Mouse (Mus musculus): ENCODE results near the gene Hist2h2aa2. TPM values are rescaled to one million over a fixed set of nuclear protein-coding genes. Genes with fewer than 3 reads are reported as not detected.

The Hist2h2aa2 gene
- polyA plus RNA-seq, 1 experiment from 2014 or later, result 13.1 TPM

DNA sequence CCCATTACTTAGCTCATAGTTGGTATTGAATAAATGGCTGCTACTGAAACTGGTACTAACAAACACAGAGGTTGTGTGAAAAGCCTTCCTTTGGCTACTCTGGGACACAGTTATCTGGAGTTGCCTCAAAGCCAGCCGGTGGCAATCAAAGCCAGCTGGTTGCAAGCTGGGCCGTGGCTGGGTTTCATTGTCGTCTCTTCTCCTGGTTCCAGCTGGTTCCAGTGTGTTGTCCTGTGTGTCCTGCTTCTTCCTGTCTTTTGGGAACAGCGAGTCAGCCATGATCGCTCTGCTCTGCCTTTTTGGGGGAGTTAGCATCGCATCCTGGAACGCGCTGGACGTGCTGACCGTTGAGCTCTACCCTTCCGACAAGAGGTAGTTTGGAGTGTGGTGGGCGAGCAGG lies 47.1 kb downstream of the Hist2h2aa2 start:
- no peak for DNase-seq (ENCODE audit: low read depth, low spot score)
- CTCF ChIA-PET, result interaction anchor here (0.9 to 1.9 kb wide), 5 partner anchors 14 to 123 kb away, joined by 3 to 6 read pairs (median 4); no protein-coding TSS in a partner anchor
- in situ Hi-C loops (cut with MboI; ENCODE audit: low pct_unique_long_range_greater_than_20kb), result no loop called here

More for the DNA sequence above, 47.1 kb downstream of the Hist2h2aa2 start:
- TF ChIP-seq CTCF (IDR thresholded peaks at IDR 0.05), result no peak
- POLR2A ChIA-PET, result interaction anchor here (1.3 to 2.1 kb wide), 2 partner anchors 11 to 32 kb away, joined by 4 to 7 read pairs; partner anchors contain the start of gene Mtmr11
- no peak for ATAC-seq
- no peaks in the 10 kb centered on the region for H3K27me3 ChIP-seq

Other genes with a start within 250 kb of the Hist2h2aa2 start
- 118 TPM for gene Plekho1, start 244.3 kb downstream of the Hist2h2aa2 start, polyA plus RNA-seq (2021)
- gene Vps45, start 181.8 kb downstream of the Hist2h2aa2 start, polyA plus RNA-seq (2021), result 36.2 TPM
- gene Otud7b, start 135.7 kb downstream of the Hist2h2aa2 start, polyA plus RNA-seq (2021), result 45.3 TPM
- gene Mtmr11, start 78.3 kb downstream of the Hist2h2aa2 start, polyA plus RNA-seq (2021), result 104 TPM
- 119 TPM for gene Sf3b4, start 67.9 kb downstream of the Hist2h2aa2 start, polyA plus RNA-seq (2021)
- gene Sv2a, start 59.1 kb downstream of the Hist2h2aa2 start, polyA plus RNA-seq (2021), result 13.8 TPM
- 55.3 TPM for gene Bola1, start 20.6 kb downstream of the Hist2h2aa2 start, polyA plus RNA-seq (2021)
- 1.0 TPM for gene Hist2h2ab, start 20.4 kb downstream of the Hist2h2aa2 start, polyA plus RNA-seq (2021)
- 3.4 TPM for gene Hist2h2ac, start 19.4 kb downstream of the Hist2h2aa2 start, polyA plus RNA-seq (2021)
- gene Hist2h2be, start 19.2 kb downstream of the Hist2h2aa2 start, polyA plus RNA-seq (2021), result 5.6 TPM
- gene Hist2h3c2, start 1.1 kb downstream of the Hist2h2aa2 start, polyA plus RNA-seq (2021), result 3.7 TPM
- gene Hist2h2aa1, start 5.2 kb upstream of the Hist2h2aa2 start, polyA plus RNA-seq (2021), result 8.0 TPM
- not detected for gene Hist2h3c1, start 6.4 kb upstream of the Hist2h2aa2 start, polyA plus RNA-seq (2021)
- gene Hist2h4, start 23.0 kb upstream of the Hist2h2aa2 start, polyA plus RNA-seq (2021), result 0.72 TPM
- 0.83 TPM for gene Hist2h3b, start 28.4 kb upstream of the Hist2h2aa2 start, polyA plus RNA-seq (2021)
- 8.0 TPM for gene Hist2h2bb, start 29.5 kb upstream of the Hist2h2aa2 start, polyA plus RNA-seq (2021)
- 0.50 TPM for gene Fcgr1, start 53.7 kb upstream of the Hist2h2aa2 start, polyA plus RNA-seq (2021)
- not detected for gene BC107364, start 212.0 kb upstream of the Hist2h2aa2 start, polyA plus RNA-seq (2021)

Data from Patski (cell line).